Mouse (Mus musculus) CH12F3 (cell line): Measurements from ENCODE around the gene Bysl.
"Not testable (repeated sequence)": the region's sequence is repeated elsewhere in the genome, so short reads cannot be mapped to it uniquely, and the experiment has no call there.

ENCODE experiments used
- in situ Hi-C: fragments of 300-500 bp; cut with MboI; formaldehyde crosslinking; loops from 2 replicates; pipeline ENCODE4 v1.14.3; 2020; ENCODE audit warnings: low sequenced_read_pairs

Gene Bysl

GRCm38 (mm10) chr17:47610849-47611660 is at the start of gene Bysl, which contains the start of the genes Med20 and Gm20517:
Gene Bysl, minus strand, starts transcription at chr17:47611492.
Gene Med20, plus strand, starts transcription at chr17:47611582.
Gene Gm20517, plus strand, starts transcription at chr17:47611589.
- in situ Hi-C loops: no loop called here

DNA sequence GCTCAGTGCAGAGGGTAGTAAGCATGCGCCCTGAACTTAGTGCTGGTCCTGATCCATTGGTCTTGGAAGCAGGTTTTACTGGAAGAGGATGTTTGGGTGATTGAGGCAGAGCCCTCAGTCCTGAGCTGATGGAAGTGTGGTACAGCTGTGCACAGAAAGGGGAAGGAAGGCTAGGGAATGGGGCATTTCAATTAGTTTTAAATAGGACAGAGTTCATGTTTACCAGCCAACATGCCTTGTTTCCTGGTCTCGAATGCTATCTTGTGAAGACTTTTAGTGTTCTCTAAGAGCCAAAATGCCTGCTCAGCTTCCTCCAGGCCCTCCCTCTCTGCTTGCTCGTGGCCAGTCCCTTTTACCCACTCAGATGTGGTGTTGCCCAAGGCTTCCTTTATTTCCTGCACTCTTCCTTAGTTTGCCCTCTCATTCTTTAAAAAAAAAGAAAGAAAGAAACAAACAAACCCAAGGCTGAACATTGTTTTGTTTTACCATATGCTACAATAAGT is 47.5 kb upstream of the Bysl start:
- in situ Hi-C loops: no loop called here

GRCm38 (mm10) chr17:47657901-47658300 is 46.6 kb upstream of the Bysl start:
- in situ Hi-C loops: no loop called here

DNA sequence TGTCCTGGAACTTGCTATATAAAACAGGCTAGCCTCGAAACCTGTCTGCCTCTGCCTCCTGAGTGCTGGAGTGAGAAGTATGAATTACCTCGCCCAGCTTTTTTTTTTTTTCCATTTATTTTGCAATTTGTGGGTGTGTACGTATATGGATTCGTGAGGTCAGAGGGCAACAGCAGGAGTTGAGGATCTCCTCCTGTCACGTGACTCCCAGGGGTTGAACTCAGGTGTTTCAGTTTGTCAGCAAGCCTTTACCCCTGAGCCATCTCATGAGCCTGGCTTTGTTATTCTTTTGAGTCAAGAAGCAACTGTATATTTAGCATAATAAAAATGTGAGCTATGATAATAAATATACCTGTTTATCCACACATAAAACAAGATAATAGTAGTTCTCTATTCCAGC is 44.4 kb upstream of the Bysl start:
- in situ Hi-C loops: no loop called here

GRCm38 (mm10) chr17:47654346-47654745 is 43.1 kb upstream of the Bysl start:
- in situ Hi-C loops: not testable (repeated sequence)

GRCm38 (mm10) chr17:47651953-47652352 is 40.7 kb upstream of the Bysl start:
- in situ Hi-C loops: no loop called here

DNA sequence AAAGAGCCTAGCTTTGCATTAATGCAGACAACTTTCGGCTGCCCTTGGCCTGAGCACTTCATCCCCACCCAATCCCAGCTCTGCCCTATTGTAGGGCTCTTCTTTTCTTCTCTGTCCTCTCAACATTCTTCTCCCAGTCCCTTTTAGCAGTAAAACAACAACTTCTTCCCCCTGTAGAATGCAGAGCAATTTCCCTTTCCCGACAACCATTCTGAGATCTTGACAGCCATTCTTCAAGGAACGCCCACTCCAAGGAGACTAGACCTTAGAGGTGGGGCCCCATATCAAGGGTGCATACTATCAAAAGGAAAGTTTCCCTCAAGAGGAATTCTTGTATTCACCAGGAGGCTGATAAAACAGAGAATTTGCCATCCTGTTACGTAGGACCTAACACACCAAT is 37.7 kb upstream of the Bysl start:
- in situ Hi-C loops: no loop called here

GRCm38 (mm10) chr17:47646683-47647082 is 35.4 kb upstream of the Bysl start:
- in situ Hi-C loops: no loop called here

DNA sequence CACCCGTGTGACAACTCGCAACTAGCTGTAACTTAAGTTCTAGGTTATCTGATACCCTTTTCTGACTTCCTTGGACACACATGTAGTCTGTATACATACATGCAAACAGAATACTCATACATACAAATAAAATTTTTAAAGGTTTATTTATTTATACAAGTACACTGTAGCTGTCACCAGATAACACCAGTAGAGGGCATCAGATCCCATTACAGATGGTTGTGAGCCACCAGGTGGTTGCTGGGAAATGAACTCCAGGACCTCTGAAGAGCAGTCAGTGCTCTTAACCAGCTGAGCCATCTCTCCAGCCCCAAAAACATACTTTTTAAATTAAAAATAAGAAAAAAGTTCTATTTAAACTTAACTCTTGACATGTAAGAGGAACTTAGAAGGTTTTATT is 31.7 kb upstream of the Bysl start:
- in situ Hi-C loops: no loop called here

GRCm38 (mm10) chr17:47633999-47634770 is 22.9 kb upstream of the Bysl start:
- in situ Hi-C loops: no loop called here

- in situ Hi-C loops: no loop called here
These were observed 21.0 kb upstream of the Bysl start for GRCm38 (mm10) chr17:47632181-47632840.

GRCm38 (mm10) chr17:47630678-47631065 is 19.4 kb upstream of the Bysl start, which contains the start of gene Usp49:
Gene Usp49, plus strand, starts transcription at chr17:47630690.
- in situ Hi-C loops: no loop called here

- in situ Hi-C loops: no loop called here
These were observed 18.7 kb upstream of the Bysl start for GRCm38 (mm10) chr17:47629717-47630677.

GRCm38 (mm10) chr17:47628851-47629676 is 17.8 kb upstream of the Bysl start:
- in situ Hi-C loops: no loop called here

DNA sequence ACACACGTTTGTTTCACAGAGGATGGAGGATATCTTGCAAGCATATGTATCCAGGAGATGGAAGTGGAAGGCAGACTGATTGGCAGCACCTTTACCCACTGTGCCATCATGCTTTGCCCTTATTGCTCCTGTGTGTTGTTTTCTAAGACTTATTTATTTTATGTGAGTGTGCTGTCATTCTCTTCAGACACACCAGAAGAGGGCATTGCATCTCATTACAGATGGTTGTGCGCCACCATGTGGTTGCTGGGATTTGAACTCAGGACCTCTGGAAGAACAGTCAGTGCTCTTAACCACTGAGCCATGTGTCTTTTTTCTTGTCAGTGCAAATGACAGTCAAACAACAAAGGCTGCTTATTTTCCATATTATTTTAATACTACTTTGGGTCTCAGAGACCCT is 16.5 kb upstream of the Bysl start:
- in situ Hi-C loops: no loop called here

- in situ Hi-C loops: no loop called here
These were observed 14.7 kb upstream of the Bysl start for GRCm38 (mm10) chr17:47626031-47626430.

DNA sequence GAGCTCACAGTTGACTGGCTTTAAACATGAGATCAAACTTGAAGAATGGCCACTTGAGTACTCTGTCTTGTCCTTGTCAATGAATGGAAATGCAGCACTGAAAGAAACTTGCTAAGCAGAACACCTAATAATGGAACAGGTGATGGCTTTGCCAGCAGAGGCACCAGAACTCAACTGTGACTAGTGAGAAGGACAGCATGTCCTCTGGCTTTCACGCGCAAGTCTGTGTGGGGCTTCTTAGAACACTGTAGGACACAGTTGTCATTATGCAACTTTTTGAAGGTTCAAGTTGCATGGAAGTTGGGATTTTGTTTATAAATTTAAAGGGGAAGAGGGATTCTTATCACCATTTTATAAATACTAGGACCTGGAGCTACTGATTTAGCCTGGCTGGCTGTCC is 13.8 kb upstream of the Bysl start:
- in situ Hi-C loops: no loop called here

- in situ Hi-C loops: not testable (repeated sequence)
These were observed 13.3 kb upstream of the Bysl start for GRCm38 (mm10) chr17:47624572-47624971.

DNA sequence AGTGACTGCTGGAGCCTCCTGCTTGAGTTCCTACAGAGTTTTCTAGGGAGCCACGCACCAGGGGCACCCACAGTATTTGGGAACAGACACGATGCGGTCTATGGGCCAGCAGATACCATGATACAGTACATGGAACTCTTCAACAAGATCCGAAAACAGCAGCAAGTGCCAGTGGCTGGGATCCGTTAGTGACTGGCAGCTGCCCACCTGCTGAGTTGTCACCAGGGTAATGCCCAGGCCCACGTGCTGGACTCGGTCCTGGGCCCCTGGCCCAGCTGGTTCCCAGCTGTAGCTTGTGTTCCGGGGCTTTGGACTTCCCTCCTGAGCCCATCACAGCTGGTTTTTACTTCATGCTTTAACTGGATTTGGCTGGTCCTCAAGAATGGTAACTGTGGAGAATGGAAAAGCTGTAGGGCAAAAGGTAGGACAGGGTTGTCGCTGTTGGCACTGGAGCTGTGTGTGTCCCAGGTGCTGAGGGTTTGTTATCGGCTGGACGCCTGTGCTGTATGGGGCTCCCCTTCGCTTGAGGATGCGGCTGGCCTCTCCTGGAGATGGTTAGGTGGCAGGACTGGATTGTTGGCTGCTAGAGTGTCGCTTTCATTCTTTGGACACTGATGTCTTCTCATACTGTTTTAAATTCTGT is 11.7 kb upstream of the Bysl start:
- in situ Hi-C loops: no loop called here
